Mouse (Mus musculus) embryo, embryonic 11 days (tissue): ENCODE results near the gene Nfkb2.

Source experiments
- DNase-seq: peaks from one replicate; pipeline ENCODE4 v3.0.0-alpha.2; 2015

The Nfkb2 gene

GRCm38 (mm10) chr19:46323716-46324115 lies 19.6 kb downstream of the Nfkb2 start:
- no peak for DNase-seq

GRCm38 (mm10) chr19:46324366-46324765 lies 20.2 kb downstream of the Nfkb2 start:
- no peak for DNase-seq

DNA sequence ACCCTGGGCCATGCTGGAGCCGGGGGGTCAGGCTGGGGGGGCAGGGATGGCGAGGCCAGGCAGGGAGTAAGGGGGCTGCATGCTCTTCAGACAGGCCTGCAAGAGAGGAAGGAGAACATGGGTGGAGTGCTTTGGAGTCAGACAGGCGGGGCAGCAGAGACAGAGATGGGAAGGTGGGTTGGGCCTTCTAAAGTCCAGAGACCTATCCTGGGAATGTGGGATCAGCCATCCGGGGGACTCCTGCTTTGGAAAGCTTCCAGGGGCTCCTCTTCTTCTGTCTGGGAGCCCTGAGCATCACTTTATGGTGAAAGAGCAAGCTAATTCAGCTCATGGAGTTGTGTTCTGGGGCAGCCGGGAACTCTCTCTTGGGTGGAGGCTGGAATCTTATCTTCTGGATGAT lies 20.8 kb downstream of the Nfkb2 start:
- DNase-seq, result no peak

- DNase-seq, result no peak
These were observed 22.1 kb downstream of the Nfkb2 start for GRCm38 (mm10) chr19:46326019-46326755.

DNA sequence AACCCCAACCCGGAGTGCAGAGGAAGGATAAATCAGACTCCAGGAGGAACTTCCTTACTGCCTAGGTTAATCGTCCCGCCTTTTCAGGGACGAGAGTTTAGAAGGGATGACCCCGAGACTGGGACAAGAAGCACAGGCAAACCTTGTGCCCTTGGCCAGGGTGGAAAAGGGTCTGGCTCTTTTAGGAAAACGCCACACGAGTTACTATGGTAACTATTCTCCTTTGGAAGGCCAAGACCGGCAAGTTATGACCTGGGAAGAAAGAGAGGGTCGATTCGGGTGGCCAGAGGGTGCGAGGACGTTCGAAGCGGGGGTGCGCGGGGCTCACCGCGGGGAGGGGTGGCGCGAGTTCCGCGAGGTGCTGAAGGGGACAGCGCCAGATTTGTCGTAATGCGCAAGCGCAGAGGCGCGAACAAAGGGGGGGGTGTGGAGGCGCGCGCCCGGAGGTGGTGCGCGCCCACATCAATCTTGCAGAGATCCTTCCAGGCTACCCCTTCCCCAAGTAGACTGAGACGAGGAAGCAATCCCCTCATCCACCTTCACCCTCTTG lies 22.7 kb downstream of the Nfkb2 start, which contains the start of gene Psd:
TSS of gene Psd (minus strand) at position 401 of the 550 bp plus-strand sequence.
- peak; percentile 74 for DNase-seq

GRCm38 (mm10) chr19:46327531-46328064 lies 23.5 kb downstream of the Nfkb2 start:
- no peak for DNase-seq

- DNase-seq, result peak; percentile 96
These were observed 24.2 kb downstream of the Nfkb2 start, which contains the start of gene Fbxl15 for GRCm38 (mm10) chr19:46328081-46329030. Fbxl15 (plus strand) TSS chr19:46328184.

GRCm38 (mm10) chr19:46329031-46329641 lies 25.0 kb downstream of the Nfkb2 start:
- DNase-seq, result no peak

GRCm38 (mm10) chr19:46329951-46330350 lies 25.8 kb downstream of the Nfkb2 start:
- peak; percentile 88 for DNase-seq

GRCm38 (mm10) chr19:46330696-46331095 lies 26.6 kb downstream of the Nfkb2 start:
- no peak for DNase-seq

- no peak for DNase-seq
These were observed 27.2 kb downstream of the Nfkb2 start for GRCm38 (mm10) chr19:46331326-46331725.

- DNase-seq, result no peak
These were observed 27.8 kb downstream of the Nfkb2 start for GRCm38 (mm10) chr19:46331936-46332335.

- DNase-seq, result peak; percentile 19
These were observed 28.7 kb downstream of the Nfkb2 start for GRCm38 (mm10) chr19:46332721-46333339.

GRCm38 (mm10) chr19:46333906-46334305 lies 29.8 kb downstream of the Nfkb2 start:
- DNase-seq, result no peak

- no peak for DNase-seq
These were observed 33.7 kb downstream of the Nfkb2 start for GRCm38 (mm10) chr19:46337719-46338330.

- DNase-seq, result peak; percentile 96
These were observed 34.3 kb downstream of the Nfkb2 start, which contains the start of gene Cuedc2 for GRCm38 (mm10) chr19:46338331-46338936. Cuedc2 (minus strand) TSS chr19:46338702.

- no peak for DNase-seq
These were observed 34.8 kb downstream of the Nfkb2 start for GRCm38 (mm10) chr19:46338942-46339286.

DNA sequence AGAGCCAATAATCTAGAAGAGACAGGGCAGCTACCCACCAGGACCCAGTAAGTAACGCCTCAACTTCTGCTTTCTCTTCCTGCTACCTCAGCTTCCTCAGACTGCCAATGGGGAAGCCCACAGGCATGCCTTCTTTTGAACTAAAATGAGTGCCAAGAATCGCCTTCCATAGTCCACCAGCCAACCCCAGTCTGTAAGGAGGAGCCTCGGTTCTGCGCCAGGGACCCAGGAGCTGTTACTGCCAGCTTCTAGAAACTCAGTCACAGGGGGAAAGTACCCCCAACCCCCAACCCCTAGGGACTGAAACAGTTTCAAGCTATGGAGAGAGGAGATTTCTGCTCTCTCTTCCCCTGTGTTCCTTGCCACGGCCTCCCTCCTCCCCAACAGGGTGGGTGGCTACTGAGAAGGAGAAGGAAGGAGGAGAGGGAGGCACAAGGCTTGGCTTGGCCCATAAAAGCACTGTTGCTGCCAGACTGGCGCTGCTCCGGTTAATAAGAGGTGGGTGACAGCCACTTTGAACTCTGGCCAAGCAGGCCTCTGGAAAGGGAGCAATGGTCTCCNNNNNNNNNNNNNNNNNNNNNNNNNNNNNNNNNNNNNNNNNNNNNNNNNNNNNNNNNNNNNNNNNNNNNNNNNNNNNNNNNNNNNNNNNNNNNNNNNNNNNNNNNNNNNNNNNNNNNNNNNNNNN lies 35.3 kb downstream of the Nfkb2 start:
- no peak for DNase-seq

DNA sequence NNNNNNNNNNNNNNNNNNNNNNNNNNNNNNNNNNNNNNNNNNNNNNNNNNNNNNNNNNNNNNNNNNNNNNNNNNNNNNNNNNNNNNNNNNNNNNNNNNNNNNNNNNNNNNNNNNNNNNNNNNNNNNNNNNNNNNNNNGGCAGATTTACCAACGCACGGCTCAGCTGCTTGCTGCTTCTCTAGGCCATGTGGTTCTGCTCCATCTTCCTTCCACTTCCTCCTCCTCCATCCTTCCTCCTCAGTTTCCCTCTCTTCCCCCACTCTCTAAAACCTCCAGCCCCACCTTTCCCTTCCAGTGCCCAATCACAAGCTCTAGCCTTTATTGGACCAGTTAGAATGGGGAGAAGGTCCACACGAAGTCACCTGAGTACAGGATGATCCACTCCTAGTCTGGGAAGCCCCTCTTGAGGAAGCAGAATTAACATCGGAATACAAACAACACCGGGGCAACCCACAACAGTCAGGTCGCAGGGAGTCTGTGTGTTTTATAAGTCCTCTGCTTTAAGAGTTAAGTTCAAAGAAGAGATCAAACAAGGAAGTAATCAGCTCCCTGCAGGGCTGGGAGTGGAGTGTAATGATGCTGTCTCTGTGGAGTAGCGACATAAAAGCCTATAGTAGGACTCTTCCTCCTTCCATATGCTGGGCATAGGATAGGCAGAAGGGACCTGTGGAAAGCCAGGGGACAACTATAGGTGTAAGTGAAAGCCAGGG lies 40.7 kb downstream of the Nfkb2 start:
- DNase-seq, result no peak

DNA sequence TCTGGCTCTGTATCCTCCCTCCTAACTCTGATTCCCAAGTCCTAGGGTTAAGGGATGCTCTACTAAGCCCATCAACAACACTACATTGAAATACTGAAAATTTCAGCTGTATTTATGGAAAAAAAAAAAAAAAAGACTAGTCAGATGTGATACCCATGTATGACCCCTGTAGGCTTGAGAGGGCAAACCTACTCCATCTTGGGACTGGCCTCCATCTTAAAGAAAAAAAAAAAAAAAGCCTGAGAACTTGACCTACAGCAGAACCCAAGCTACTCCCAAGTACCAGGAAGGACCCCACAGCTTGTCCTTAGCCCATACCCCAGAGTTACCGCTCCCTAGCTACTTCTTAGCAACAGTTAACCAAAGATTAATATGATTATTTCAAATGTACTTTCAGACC lies 43.0 kb downstream of the Nfkb2 start:
- DNase-seq, result no peak
